Mouse (Mus musculus) MEL (cell line): ENCODE measurements around the gene Ropn1. TPM values are rescaled to one million over a fixed set of nuclear protein-coding genes. Genes with fewer than 3 reads are reported as not detected.

Experiments
- DNase-seq: peaks from one replicate; pipeline ENCODE4 v3.0.0; 2011; ENCODE audit warnings: low read depth, low spot score
- H3K27ac ChIP-seq: 2 replicates; pipeline ENCODE4 v1.5.1; 2012; ENCODE audit warnings: low read depth, mild to moderate bottlenecking, control low read depth, low read length, moderate library complexity; ENCODE audit not compliant: control insufficient read depth
- H3K27me3 ChIP-seq, 2 experiments: fragments of 150-350 bp in 1 of 2; sonication (generic) in 1 of 2; 2 replicates each; pipeline ENCODE4 v1.6.1; 2012; ENCODE audit warnings: low read length in 2 of 2, mild to moderate bottlenecking in 2 of 2, improper control_type of control experiment in 1 of 2, moderate library complexity in 1 of 2; ENCODE audit not compliant: insufficient read depth in 2 of 2, control insufficient read depth in 1 of 2
- H3K36me3 ChIP-seq, 2 experiments: 2 replicates each; pipeline ENCODE4 v1.6.1; 2012 to 2014; ENCODE audit warnings: low read length in 2 of 2, improper control_type of control experiment in 1 of 2, inconsistent platforms in 1 of 2, mild to moderate bottlenecking in 1 of 2; ENCODE audit not compliant: insufficient read depth in 2 of 2, control insufficient read depth in 1 of 2
- H3K4me1 ChIP-seq, 2 experiments: fragments of 150-350 bp in 1 of 2; sonication (generic) in 1 of 2; 2 replicates each; pipeline ENCODE4 v1.6.1; 2012; ENCODE audit warnings: low read length in 2 of 2, improper control_type of control experiment in 1 of 2, mild to moderate bottlenecking in 1 of 2; ENCODE audit not compliant: insufficient read depth in 2 of 2, control insufficient read depth in 1 of 2
- H3K4me3 ChIP-seq, 2 experiments: fragments of 150-350 bp in 1 of 2; sonication (generic) in 1 of 2; 2 replicates each; pipeline ENCODE4 v1.5.1; 2012; ENCODE audit warnings: low read depth in 2 of 2, low read length in 2 of 2, mild to moderate bottlenecking in 2 of 2, moderate library complexity in 2 of 2, control low read depth in 1 of 2, improper control_type of control experiment in 1 of 2; ENCODE audit not compliant: control insufficient read depth in 1 of 2, insufficient read depth in 1 of 2
- H3K79me2 ChIP-seq: 2 replicates; pipeline ENCODE4 v1.6.1; 2012; ENCODE audit warnings: mild to moderate bottlenecking, low read length, moderate library complexity; ENCODE audit not compliant: control insufficient read depth, poor library complexity, insufficient read depth
- H3K9ac ChIP-seq: 2 replicates; pipeline ENCODE4 v1.6.1; 2012; ENCODE audit warnings: low read depth, mild to moderate bottlenecking, control low read depth, low read length, moderate library complexity; ENCODE audit not compliant: control insufficient read depth, poor library complexity, severe bottlenecking
- H3K9me3 ChIP-seq: fragments of 150-350 bp; sonication (generic); replicated peaks from 2 replicates; pipeline ENCODE4 v1.6.1; 2012; ENCODE audit warnings: mild to moderate bottlenecking, low read length, improper control_type of control experiment, moderate library complexity; ENCODE audit not compliant: insufficient read depth
- CHD1 ChIP-seq: IDR thresholded peaks from 2 replicates; pipeline ENCODE4 v1.6.1; 2012; ENCODE audit warnings: low read depth, mild to moderate bottlenecking, inconsistent platforms, low read length, improper control_type of control experiment
- CHD2 ChIP-seq: IDR thresholded peaks from 2 replicates; pipeline ENCODE4 v1.6.1; 2011; ENCODE audit warnings: low read length, improper control_type of control experiment
- CTCF ChIP-seq, 3 experiments: IDR thresholded peaks in 2 of 3; conservative IDR thresholded peaks in 1 of 3; 2 replicates each; pipeline ENCODE4 v1.5.1; 2011 to 2012; ENCODE audit warnings: low read length in 3 of 3, low read depth in 2 of 3, mild to moderate bottlenecking in 2 of 3, improper control_type of control experiment in 1 of 3, inconsistent platforms in 1 of 3, mixed read lengths in 1 of 3, moderate library complexity in 1 of 3; ENCODE audit not compliant: control insufficient read depth in 1 of 3, insufficient read depth in 1 of 3, poor library complexity in 1 of 3, severe bottlenecking in 1 of 3
- E2F4 ChIP-seq: IDR thresholded peaks from 2 replicates; pipeline ENCODE4 v1.6.1; 2011; ENCODE audit warnings: low read depth, low read length, improper control_type of control experiment, borderline replicate concordance
- ELF1 ChIP-seq: IDR thresholded peaks from 2 replicates; pipeline ENCODE4 v1.6.1; 2014; ENCODE audit warnings: low read depth, mild to moderate bottlenecking, inconsistent platforms, low read length, improper control_type of control experiment, moderate library complexity
- ETS1 ChIP-seq: IDR thresholded peaks from 2 replicates; pipeline ENCODE4 v1.6.1; 2012; ENCODE audit warnings: low read depth, mild to moderate bottlenecking, inconsistent platforms, low read length, improper control_type of control experiment, moderate library complexity
- GABPA ChIP-seq: IDR thresholded peaks from 2 replicates; pipeline ENCODE4 v1.6.1; 2012; ENCODE audit warnings: low read depth, mild to moderate bottlenecking, inconsistent platforms, low read length, improper control_type of control experiment, moderate library complexity
- GATA1 ChIP-seq: IDR thresholded peaks from 2 replicates; pipeline ENCODE4 v1.6.1; 2011; ENCODE audit warnings: low read depth, low read length, improper control_type of control experiment
- KAT2A ChIP-seq: conservative IDR thresholded peaks from 2 replicates; pipeline ENCODE4 v1.6.1; 2012; ENCODE audit warnings: low read depth, low read length, improper control_type of control experiment, inconsistent platforms
- MAFK ChIP-seq: IDR thresholded peaks from 2 replicates; pipeline ENCODE4 v1.6.1; 2011; ENCODE audit warnings: low read depth, mild to moderate bottlenecking, low read length, improper control_type of control experiment, borderline replicate concordance
- MYC ChIP-seq: IDR thresholded peaks from 2 replicates; pipeline ENCODE4 v1.6.1; 2011; ENCODE audit warnings: low read depth, mild to moderate bottlenecking, low read length, improper control_type of control experiment, moderate library complexity
- NELFE ChIP-seq: IDR thresholded peaks from 2 replicates; pipeline ENCODE4 v1.6.1; 2011; ENCODE audit warnings: low read depth, low read length, improper control_type of control experiment
- TBP ChIP-seq: IDR thresholded peaks from 2 replicates; pipeline ENCODE4 v1.8.0; 2011; ENCODE audit warnings: low read depth, low read length, improper control_type of control experiment
- UBTF ChIP-seq: IDR thresholded peaks from 2 replicates; pipeline ENCODE4 v1.6.1; 2012; ENCODE audit warnings: low read depth, mild to moderate bottlenecking, inconsistent platforms, low read length, improper control_type of control experiment, moderate library complexity, borderline replicate concordance; ENCODE audit not compliant: insufficient read depth
- ZMIZ1 ChIP-seq: IDR thresholded peaks from 2 replicates; pipeline ENCODE4 v1.6.1; 2012; ENCODE audit warnings: low read depth, mild to moderate bottlenecking, inconsistent platforms, low read length, improper control_type of control experiment, moderate library complexity
- ZNF384 ChIP-seq: IDR thresholded peaks from 2 replicates; pipeline ENCODE4 v1.6.1; 2012; ENCODE audit warnings: low read depth, mild to moderate bottlenecking, inconsistent platforms, low read length, improper control_type of control experiment
- polyA plus RNA-seq, 2 experiments: library from polyadenylated mRNA; stranded (reverse) in 1 of 2; unstranded in 1 of 2; fragments of >175 nt in 1 of 2; fragments of >200 nt in 1 of 2; gene quantifications; 2 replicates each; pipeline versions ENCODE4 v1.2.1 to v1.2.4; 2012; ENCODE audit warnings: low replicate concordance in 2 of 2, low read depth in 1 of 2; ENCODE audit not compliant: insufficient read length in 2 of 2, insufficient read depth in 1 of 2, missing spikeins in 1 of 2
- total RNA-seq: library from RNA; depleted of rRNA; stranded (reverse); fragments of 300-350 nt; gene quantifications from 2 replicates; pipeline ENCODE4 v1.2.3, GENCODE M21; 2012

Gene Ropn1
- total and polyA plus RNA-seq, 3 experiments: not detected

DNA sequence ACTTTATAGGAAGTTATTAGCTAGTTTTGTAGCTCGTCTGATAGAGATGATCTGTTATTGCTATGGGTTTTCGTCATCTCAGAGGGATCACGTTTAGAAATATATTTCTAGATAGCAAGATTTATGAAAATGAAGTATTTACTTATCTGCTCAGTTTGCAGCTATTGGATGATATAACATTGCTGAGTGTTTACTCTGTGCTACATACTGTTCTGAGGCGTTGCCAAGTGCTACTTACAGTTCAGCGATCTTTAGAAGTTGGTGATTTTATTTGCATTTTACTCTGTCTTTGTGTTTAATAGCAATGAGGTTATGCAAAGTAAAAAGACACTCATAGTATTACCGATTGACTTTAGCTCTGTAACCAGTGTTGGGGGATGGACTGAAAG, 51.1 kb downstream of the Ropn1 start:
- Histone ChIP-seq H3K27ac (no peak overlapping the region), H3K4me3 (no peak overlapping the region)
- no peak for TF ChIP-seq MAFK
- TF ChIP-seq, all 39 proteins: peak for 0
- H3K79me2 ChIP-seq: no peaks in the 10 kb centered on the region
- no peak overlapping the region for H3K9ac ChIP-seq
- H3K27me3 ChIP-seq: no peaks in the 10 kb centered on the region
- DNase-seq: no peak
- no peaks in the 10 kb centered on the region for H3K4me1 ChIP-seq
- H3K36me3 ChIP-seq: peaks cover 0 to 4% of the 10 kb centered on the region in 2 experiments; a peak in 2 of 4 replicates
- H3K9me3 ChIP-seq: no peaks in the 10 kb centered on the region

DNA sequence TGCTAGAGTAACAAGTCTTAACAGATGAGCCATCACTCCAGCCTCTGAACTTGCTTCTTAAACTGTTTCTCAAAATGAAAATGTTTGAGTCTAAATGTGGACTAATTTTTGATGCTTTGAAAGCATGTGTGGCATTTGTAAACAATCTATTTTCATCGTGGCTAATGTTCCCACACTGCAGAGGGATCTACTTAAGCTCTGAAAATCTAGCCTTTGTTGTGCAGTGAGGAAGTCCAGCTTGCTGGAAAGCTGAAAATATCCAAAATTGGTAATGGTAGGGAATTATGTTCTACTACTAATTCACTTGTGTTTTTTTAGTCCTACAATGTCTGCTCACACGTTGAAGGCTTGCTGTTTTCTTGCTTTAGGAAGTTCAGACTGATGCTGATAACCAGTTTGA, 56.3 kb downstream of the Ropn1 start:
- no peaks in the 10 kb centered on the region for H3K4me1 ChIP-seq
- no peaks in the 10 kb centered on the region for H3K79me2 ChIP-seq
- H3K9me3 ChIP-seq: no peaks in the 10 kb centered on the region
- no peak for DNase-seq
- H3K27ac ChIP-seq: no peak overlapping the region
- no peak for TF ChIP-seq ETS1
- no peak for TF ChIP-seq E2F4
- TF ChIP-seq CHD2: no peak
- no peak for TF ChIP-seq CTCF (IDR thresholded peaks at IDR 0.05 in 2 of 3, conservative IDR thresholded peaks at IDR 0.05 in 1 of 3; ENCODE audit: control insufficient read depth in 1 of 3, insufficient read depth in 1 of 3, low read depth in 2 of 3, low read length in 3 of 3, poor library complexity in 1 of 3, severe bottlenecking in 1 of 3)
- no peak for TF ChIP-seq KAT2A
- TF ChIP-seq MYC: no peak
- TF ChIP-seq UBTF: no peak
- TF ChIP-seq TBP: no peak
- no peak for TF ChIP-seq ZNF384
- TF ChIP-seq NELFE: no peak
- no peak for TF ChIP-seq MAFK
- no peak for TF ChIP-seq ELF1
- no peak for TF ChIP-seq CHD1
- no peak for TF ChIP-seq GATA1
- TF ChIP-seq GABPA: no peak
- TF ChIP-seq ZMIZ1: no peak
- H3K27me3 ChIP-seq: no peaks in the 10 kb centered on the region
- H3K36me3 ChIP-seq: peaks cover 0 to 8% of the 10 kb centered on the region in 2 experiments; a peak in 2 of 4 replicates
- no peak overlapping the region for H3K9ac ChIP-seq
- no peak overlapping the region for H3K4me3 ChIP-seq
